Mouse (Mus musculus) E14TG2a.4 (cell line): ENCODE results near the gene Idh3a.

Experiments used
- CTCF ChIP-seq: conservative IDR thresholded peaks from 2 replicates; pipeline ENCODE4 v1.5.1; 2014; ENCODE audit warnings: low read length
- POU5F1 ChIP-seq: IDR thresholded peaks from 2 replicates; pipeline ENCODE4 v1.6.1; 2014; ENCODE audit warnings: low read length, borderline replicate concordance

DNA sequence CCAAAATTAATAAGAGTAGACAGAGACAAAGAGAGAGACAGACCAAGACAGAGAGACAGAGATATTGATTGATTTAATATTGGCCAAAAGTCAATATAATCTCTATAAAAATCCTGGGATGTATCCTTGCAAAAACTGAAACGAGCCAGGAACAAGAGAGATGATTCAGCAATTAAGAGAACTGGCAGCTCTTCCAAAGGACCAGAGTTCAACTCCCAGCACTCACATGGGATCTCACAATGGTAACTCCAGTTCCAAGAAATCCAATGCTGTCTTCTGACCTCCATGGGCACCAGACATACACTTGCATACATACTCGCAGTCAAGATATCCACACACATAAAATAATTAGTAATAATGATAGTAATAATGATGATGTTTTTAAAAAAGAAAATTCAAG lies 66.6 kb downstream of the Idh3a start:
- TF ChIP-seq CTCF (no peak), POU5F1 (no peak)
